Mouse (Mus musculus): ENCODE measurements around the gene Ttc23.

- no peak for TF ChIP-seq CTCF (IDR thresholded peaks at IDR 0.05; ENCODE audit: extremely low read depth, insufficient read length, insufficient replicate concordance, low read depth, low read length)
- no peak for TF ChIP-seq POLR2A (IDR thresholded peaks at IDR 0.05; ENCODE audit: low read depth, low read length)
Observed at GRCm38 (mm10) chr7:67644291-67644690, 2.9 kb upstream of the Ttc23 start.
